Mouse (Mus musculus) midbrain, embryonic 12.5 days (tissue): ENCODE data around the gene Olfr1312. TPM values are rescaled to one million over a fixed set of nuclear protein-coding genes. Genes with fewer than 3 reads are reported as not detected.
"Not testable (repeated sequence)": the region's sequence is repeated elsewhere in the genome, so short reads cannot be mapped to it uniquely, and the experiment has no call there.

Source experiments
- ATAC-seq: fragments of 200-750 bp; cut with Nextera tagmentation; 2 replicates; pipeline ENCODE4 v1.8.0; 2017; ENCODE audit warnings: low read depth, moderate TSS enrichment, moderate library complexity; ENCODE audit not compliant: low FRiP score
- H3K27ac ChIP-seq: fragments of 300-500 bp; sonication (generic); replicated peaks from 2 replicates; pipeline ENCODE4 v1.5.1; 2016; ENCODE audit warnings: mild to moderate bottlenecking
- H3K27me3 ChIP-seq: fragments of 300-500 bp; sonication (generic); 2 replicates; pipeline ENCODE4 v1.6.1; 2016; ENCODE audit warnings: mild to moderate bottlenecking
- H3K36me3 ChIP-seq: fragments of 300-500 bp; sonication (generic); 2 replicates; pipeline ENCODE4 v1.6.1; 2016
- H3K4me1 ChIP-seq: fragments of 300-500 bp; sonication (generic); 2 replicates; pipeline ENCODE4 v1.6.1; 2016
- H3K4me2 ChIP-seq: fragments of 300-500 bp; sonication (generic); replicated peaks from 2 replicates; pipeline ENCODE4 v1.6.1; 2016; ENCODE audit warnings: mild to moderate bottlenecking, moderate library complexity
- H3K4me3 ChIP-seq: fragments of 300-500 bp; sonication (generic); 2 replicates; pipeline ENCODE4 v1.5.1; 2016; ENCODE audit warnings: mild to moderate bottlenecking
- H3K9ac ChIP-seq: fragments of 300-500 bp; sonication (generic); replicated peaks from 2 replicates; pipeline ENCODE4 v1.6.1; 2016; ENCODE audit warnings: mild to moderate bottlenecking, moderate library complexity
- H3K9me3 ChIP-seq: fragments of 300-500 bp; sonication (generic); 2 replicates; pipeline ENCODE4 v1.6.1; 2016; ENCODE audit warnings: mild to moderate bottlenecking
- WGBS: fragments of 180-500 bp; shearing (Covaris S2); methylation state at CpG from one replicate; pipeline ENCODE4 v1.1.7; 2016; 5-methylcytosine and 5-hydroxymethylcytosine counted together
- polyA plus RNA-seq: library from polyadenylated mRNA; unstranded; fragments of >200 nt; fragmentation: Nextera tagmentation; extraction: Ambion mirVana; gene quantifications from 2 replicates; pipeline ENCODE4 v1.2.1, GENCODE M21; 2016

Gene Olfr1312
- not detected in 2 replicates for polyA plus RNA-seq

GRCm38 (mm10) chr2:112050138-112050537, at the start of gene Olfr1312:
TSS of gene Olfr1312 (minus strand) at chr2:112050238.
- no peaks in the 10 kb centered on the region for H3K27me3 ChIP-seq
- 47% methylated on average over 1 of the region's 1 CpGs for WGBS
- no peaks in the 10 kb centered on the region for H3K36me3 ChIP-seq
- no peak within 1 kb of the TSS for H3K27ac ChIP-seq
- H3K4me2 ChIP-seq, result no peak within 1 kb of the TSS
- H3K4me1 ChIP-seq, result no peaks in the 10 kb centered on the region
- no peak for ATAC-seq
- H3K9ac ChIP-seq, result no peak within 1 kb of the TSS
- no peaks in the 10 kb centered on the region for H3K9me3 ChIP-seq
- no peak within 1 kb of the TSS for H3K4me3 ChIP-seq

DNA sequence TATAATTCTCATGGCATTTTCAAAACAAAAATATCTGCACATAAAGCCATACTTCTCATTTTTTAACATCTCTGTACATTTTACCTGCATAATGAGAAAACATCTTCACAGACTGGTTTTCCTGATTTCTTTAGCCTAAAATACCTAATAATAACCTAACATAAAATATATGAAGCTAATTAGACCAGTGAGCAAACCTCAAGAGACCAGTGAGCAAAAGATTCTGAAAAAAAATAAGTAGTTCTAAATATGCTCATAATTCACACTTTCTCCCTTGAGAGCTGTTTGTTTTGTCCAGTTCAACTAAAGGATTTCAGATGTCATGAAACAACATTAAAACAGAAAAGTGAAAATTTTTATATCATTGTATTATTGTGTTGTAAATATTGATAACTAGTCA, 46.6 kb upstream of the Olfr1312 start, which contains the start of gene Olfr1314:
Gene Olfr1314, minus strand, starts transcription at position 101 of the 400 bp plus-strand sequence.
- Histone ChIP-seq H3K4me1 (no peaks in the 10 kb centered on the region), H3K36me3 (no peaks in the 10 kb centered on the region), H3K4me3 (no peak within 1 kb of the TSS), H3K9ac (no peak within 1 kb of the TSS), H3K4me2 (no peak within 1 kb of the TSS), H3K9me3 (no peaks in the 10 kb centered on the region), H3K27ac (no peak within 1 kb of the TSS), H3K27me3 (no peaks in the 10 kb centered on the region)
- no peak for ATAC-seq

GRCm38 (mm10) chr2:112077743-112078142, 27.7 kb upstream of the Olfr1312 start, which contains the start of gene Olfr1313:
TSS of gene Olfr1313 (minus strand) at chr2:112077843.
- Histone ChIP-seq H3K36me3 (no peaks in the 10 kb centered on the region), H3K9ac (no peak within 1 kb of the TSS)
- no peak for ATAC-seq

DNA sequence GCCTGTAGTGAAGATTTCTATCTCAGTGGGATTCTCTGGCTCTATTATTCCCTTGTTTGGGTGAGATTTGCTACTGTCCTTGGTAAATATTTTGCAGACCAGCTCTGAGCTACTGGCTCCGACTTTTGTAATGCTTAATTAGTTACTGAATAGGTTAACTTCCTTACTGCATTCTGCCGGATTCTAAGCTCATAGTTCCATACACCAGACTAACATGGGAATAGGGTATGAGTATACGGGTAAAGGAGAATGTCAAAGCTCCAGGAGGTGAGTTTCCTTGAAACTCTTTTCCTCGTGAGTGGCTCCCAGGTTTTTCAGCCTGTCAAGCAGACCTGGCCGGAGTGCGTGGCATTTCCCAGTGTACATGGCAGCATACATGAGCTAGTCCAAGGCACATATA, 23.1 kb downstream of the Olfr1312 start:
- H3K9ac ChIP-seq, H3K27me3 ChIP-seq, ATAC-seq, H3K4me2 ChIP-seq, H3K4me3 ChIP-seq, H3K4me1 ChIP-seq, H3K36me3 ChIP-seq, H3K9me3 ChIP-seq, H3K27ac ChIP-seq: not testable (repeated sequence)
- 55% methylated on average over 6 of the region's 6 CpGs for WGBS

More at GRCm38 (mm10) chr2:112077743-112078142, 27.7 kb upstream of the Olfr1312 start, which contains the start of gene Olfr1313:
- Histone ChIP-seq H3K4me2 (no peak within 1 kb of the TSS), H3K4me1 (no peaks in the 10 kb centered on the region), H3K27me3 (no peaks in the 10 kb centered on the region), H3K9me3 (no peaks in the 10 kb centered on the region), H3K4me3 (no peak within 1 kb of the TSS), H3K27ac (no peak within 1 kb of the TSS)

- H3K4me2 ChIP-seq, result no peak within 1 kb of the TSS
- H3K36me3 ChIP-seq, result no peaks in the 10 kb centered on the region
- no peaks in the 10 kb centered on the region for H3K27me3 ChIP-seq
- H3K27ac ChIP-seq, result no peak within 1 kb of the TSS
- no peaks in the 10 kb centered on the region for H3K9me3 ChIP-seq
- H3K4me1 ChIP-seq, result no peaks in the 10 kb centered on the region
- H3K4me3 ChIP-seq, result no peak within 1 kb of the TSS
- ATAC-seq, result no peak
- no peak within 1 kb of the TSS for H3K9ac ChIP-seq
- WGBS, result 86% methylated on average over 2 of the region's 2 CpGs
These were observed 25.7 kb downstream of the Olfr1312 start, which contains the start of gene Olfr1311 for GRCm38 (mm10) chr2:112024312-112024711. TSS of gene Olfr1311 (minus strand) at chr2:112024412.

- H3K27me3 ChIP-seq, result no peaks in the 10 kb centered on the region
- H3K9ac ChIP-seq, result no peak overlapping the region
- ATAC-seq, result no peak
- H3K9me3 ChIP-seq, result no peaks in the 10 kb centered on the region
- H3K4me2 ChIP-seq, result no peak overlapping the region
- H3K36me3 ChIP-seq, result no peaks in the 10 kb centered on the region
- WGBS, result 89% methylated on average over 3 of the region's 3 CpGs
- no peak overlapping the region for H3K27ac ChIP-seq
- no peaks in the 10 kb centered on the region for H3K4me1 ChIP-seq
- no peak overlapping the region for H3K4me3 ChIP-seq
These were observed 35.1 kb downstream of the Olfr1312 start for GRCm38 (mm10) chr2:112014900-112015299.

GRCm38 (mm10) chr2:112012608-112013007, 37.4 kb downstream of the Olfr1312 start, which contains the start of gene Olfr1310:
TSS of gene Olfr1310 (minus strand) at chr2:112012708.
- no peak within 1 kb of the TSS for H3K4me3 ChIP-seq
- H3K9ac ChIP-seq, result no peak within 1 kb of the TSS
- H3K27me3 ChIP-seq, result no peaks in the 10 kb centered on the region
- H3K27ac ChIP-seq, result no peak within 1 kb of the TSS
- no peaks in the 10 kb centered on the region for H3K9me3 ChIP-seq
- no peak for ATAC-seq
- H3K4me1 ChIP-seq, result no peaks in the 10 kb centered on the region
- no peaks in the 10 kb centered on the region for H3K36me3 ChIP-seq
- no peak within 1 kb of the TSS for H3K4me2 ChIP-seq

GRCm38 (mm10) chr2:111990181-111990580, 59.9 kb downstream of the Olfr1312 start, which contains the start of gene Olfr1309:
TSS of gene Olfr1309 (minus strand) at chr2:111990281.
- Histone ChIP-seq H3K4me3 (no peak within 1 kb of the TSS), H3K9ac (no peak within 1 kb of the TSS), H3K27ac (no peak within 1 kb of the TSS), H3K4me1 (no peaks in the 10 kb centered on the region), H3K36me3 (no peaks in the 10 kb centered on the region), H3K9me3 (no peaks in the 10 kb centered on the region), H3K4me2 (no peak within 1 kb of the TSS), H3K27me3 (no peaks in the 10 kb centered on the region)
- ATAC-seq, result no peak
- 64% methylated on average over 1 of the region's 1 CpGs for WGBS

Other genes starting within 250 kb of the Olfr1312 start
- not detected in 2 replicates for gene Olfr1303, start 229.9 kb downstream of the Olfr1312 start, polyA plus RNA-seq
- gene Olfr1305, start 173.1 kb downstream of the Olfr1312 start, polyA plus RNA-seq, result not detected in 2 replicates
- not detected in 2 replicates for gene Olfr1306, start 134.0 kb downstream of the Olfr1312 start, polyA plus RNA-seq
- 0.01 TPM in 2 replicates for gene Olfr1307, start 100.8 kb downstream of the Olfr1312 start, polyA plus RNA-seq
- gene Olfr1308, start 85.3 kb downstream of the Olfr1312 start, polyA plus RNA-seq, result not detected in 2 replicates
- gene Olfr1309, start 60.0 kb downstream of the Olfr1312 start, polyA plus RNA-seq, result not detected in 2 replicates
- gene Olfr1310, start 37.5 kb downstream of the Olfr1312 start, polyA plus RNA-seq, result not detected in 2 replicates
- gene Olfr1311, start 25.8 kb downstream of the Olfr1312 start, polyA plus RNA-seq, result not detected in 2 replicates
- not detected in 2 replicates for gene Olfr1313, start 27.6 kb upstream of the Olfr1312 start, polyA plus RNA-seq
- gene Olfr1314, start 46.5 kb upstream of the Olfr1312 start, polyA plus RNA-seq, result not detected in 2 replicates
- not detected in 2 replicates for gene Olfr1315-ps1, start 65.2 kb upstream of the Olfr1312 start, polyA plus RNA-seq
- gene Olfr1316, start 84.7 kb upstream of the Olfr1312 start, polyA plus RNA-seq, result not detected in 2 replicates
- not detected in 2 replicates for gene Olfr1317, start 90.1 kb upstream of the Olfr1312 start, polyA plus RNA-seq
- gene Olfr1318, start 104.0 kb upstream of the Olfr1312 start, polyA plus RNA-seq, result not detected in 2 replicates
- 11.9 and 13.1 TPM in 2 replicates for gene Lpcat4, start 189.2 kb upstream of the Olfr1312 start, polyA plus RNA-seq
- gene Nutm1, start 209.1 kb upstream of the Olfr1312 start, polyA plus RNA-seq, result 0.08 TPM in 1 of 2 replicates, not detected in the other
- gene Nop10, start 211.7 kb upstream of the Olfr1312 start, polyA plus RNA-seq, result 137 and 139 TPM in 2 replicates
- 18.7 and 19.3 TPM in 2 replicates for gene Slc12a6, start 215.6 kb upstream of the Olfr1312 start, polyA plus RNA-seq
- not detected in 2 replicates for gene Gm21985, start 216.1 kb upstream of the Olfr1312 start, polyA plus RNA-seq